Mouse (Mus musculus): ENCODE measurements around the gene Vps51. TPM values are rescaled to one million over a fixed set of nuclear protein-coding genes. Genes with fewer than 3 reads are reported as not detected.

The Vps51 gene
- total RNA-seq, 2 experiments from 2014 or later = 80.2 to 83.4 TPM

GRCm38 (mm10) chr19:6018142-6019089 lies 58.6 kb downstream of the Vps51 start:
- DNase-seq (ENCODE audit: low spot score in 2 of 2) = peak; percentile 63 to 78

Small RNA genes lying within 50 kb of the gene (microRNA-seq; reads per million reads assigned to microRNA genes)
- 2.4 reads per million for gene Mir6988

Other genes with a start within 250 kb of the Vps51 start
- gene Frmd8, start 202.0 kb downstream of the Vps51 start, total RNA-seq (2021) = 10 to 100 TPM; 42.4 to 45.9 TPM
- 10 to 100 TPM; 25.9 to 26.3 TPM for gene Slc25a45, start 199.4 kb downstream of the Vps51 start, total RNA-seq (2021)
- gene Tigd3, start 183.1 kb downstream of the Vps51 start, total RNA-seq (2021) = 1 to 10 TPM; 3.1 TPM
- gene Dpf2, start 164.2 kb downstream of the Vps51 start, total RNA-seq (2021) = 100 to 1,000 TPM; 158 to 169 TPM
- 10 to 100 TPM; 11.4 TPM for gene Cdc42ep2, start 152.4 kb downstream of the Vps51 start, total RNA-seq (2021)
- gene Pola2, start 113.0 kb downstream of the Vps51 start, total RNA-seq (2021) = 10 to 100 TPM; 35.0 to 37.9 TPM
- not detected for gene Slc22a20, start 91.1 kb downstream of the Vps51 start, total RNA-seq (2021)
- gene Capn1, start 61.3 kb downstream of the Vps51 start, total RNA-seq (2021) = 10 to 100 TPM; 28.5 to 43.9 TPM
- gene Syvn1, start 30.7 kb downstream of the Vps51 start, total RNA-seq (2021) = 10 to 100 TPM; 45.8 to 48.1 TPM
- gene Mrpl49, start 19.4 kb downstream of the Vps51 start, total RNA-seq (2021) = 10 to 100 TPM; 55.6 to 63.5 TPM
- gene Fau, start 19.4 kb downstream of the Vps51 start, total RNA-seq (2021) = 1,000 to 10,000 TPM; 1,446 to 1,549 TPM
- gene Znhit2, start 16.0 kb downstream of the Vps51 start, total RNA-seq (2021) = 10 to 100 TPM; 28.0 to 31.0 TPM
- 10 to 100 TPM; 17.0 to 25.1 TPM for gene Tm7sf2, start 8.9 kb downstream of the Vps51 start, total RNA-seq (2021)
- gene Tmem262, start 2.8 kb upstream of the Vps51 start, total RNA-seq (2021) = not detected
- gene Gm28374, start 5.0 kb upstream of the Vps51 start, total RNA-seq (2021) = under 1 TPM in 1 of 2 experiments, not detected in 1; 0.95 TPM
- gene Zfpl1, start 7.7 kb upstream of the Vps51 start, total RNA-seq (2021) = 10 to 100 TPM; 49.6 to 52.9 TPM
- 10 to 100 TPM; 12.4 to 13.7 TPM for gene Cdca5, start 7.8 kb upstream of the Vps51 start, total RNA-seq (2021)
- gene AC131692.1, start 17.2 kb upstream of the Vps51 start, total RNA-seq (2021) = under 1 TPM; 0.62 to 0.98 TPM
- gene Naaladl1, start 28.6 kb upstream of the Vps51 start, total RNA-seq (2021) = 1 to 10 TPM in 1 of 2 experiments, under 1 TPM in 1; 0.73 to 1.1 TPM
- 10 to 100 TPM; 18.6 TPM for gene Sac3d1, start 41.4 kb upstream of the Vps51 start, total RNA-seq (2021)
- gene Snx15, start 51.1 kb upstream of the Vps51 start, total RNA-seq (2021) = 10 to 100 TPM; 27.1 to 27.7 TPM
- gene Batf2, start 63.8 kb upstream of the Vps51 start, total RNA-seq (2021) = 1 to 10 TPM in 1 of 2 experiments, under 1 TPM in 1; 0.81 to 2.0 TPM
- 10 to 100 TPM; 64.2 to 65.1 TPM for gene Arl2, start 64.3 kb upstream of the Vps51 start, total RNA-seq (2021)
- gene Majin, start 107.2 kb upstream of the Vps51 start, total RNA-seq (2021) = 1 to 10 TPM; 2.1 to 3.5 TPM
- gene Gpha2, start 149.1 kb upstream of the Vps51 start, total RNA-seq (2021) = 10 to 100 TPM; 40.5 to 50.4 TPM
- gene Ppp2r5b, start 158.6 kb upstream of the Vps51 start, total RNA-seq (2021) = 10 to 100 TPM; 68.4 to 71.2 TPM
- gene Atg2a, start 164.4 kb upstream of the Vps51 start, total RNA-seq (2021) = 10 to 100 TPM; 40.0 to 41.1 TPM
- 10 to 100 TPM; 88.2 to 90.2 TPM for gene Ehd1, start 199.5 kb upstream of the Vps51 start, total RNA-seq (2021)
- 10 to 100 TPM; 18.4 to 20.6 TPM for gene Cdc42bpg, start 229.2 kb upstream of the Vps51 start, total RNA-seq (2021)